Mouse (Mus musculus): Measurements from ENCODE around the gene Slc25a1.

GRCm38 (mm10) chr16:17962091-17962490 is 34.1 kb upstream of the Slc25a1 start:
- TF ChIP-seq CTCF (conservative IDR thresholded peaks at IDR 0.05; ENCODE audit: low read length) (no peak), NANOG (IDR thresholded peaks at IDR 0.05; ENCODE audit: borderline replicate concordance, low read length) (no peak), POU5F1 (IDR thresholded peaks at IDR 0.05; ENCODE audit: borderline replicate concordance, low read length) (no peak)

All from E14TG2a.4 (cell line).